Mouse (Mus musculus) forebrain, embryonic 16.5 days (tissue): ENCODE data around the gene Sik1. TPM values are rescaled to one million over a fixed set of nuclear protein-coding genes. Genes with fewer than 3 reads are reported as not detected.

Experiments used
- ATAC-seq: fragments of 200-750 bp; cut with Nextera tagmentation; 2 replicates; pipeline ENCODE4 v1.8.0; 2017; ENCODE audit warnings: mild to moderate bottlenecking, moderate library complexity
- H3K27ac ChIP-seq: fragments of 300-500 bp; sonication (generic); 2 replicates; pipeline ENCODE4 v1.5.1; 2014; ENCODE audit warnings: low read length, control low read depth
- H3K27me3 ChIP-seq: fragments of 300-500 bp; sonication (generic); replicated peaks from 2 replicates; pipeline ENCODE4 v1.6.1; 2014; ENCODE audit warnings: low read length; ENCODE audit not compliant: control insufficient read depth, insufficient read depth
- H3K36me3 ChIP-seq: fragments of 300-500 bp; sonication (generic); 2 replicates; pipeline ENCODE4 v1.6.1; 2014; ENCODE audit not compliant: control insufficient read depth, insufficient read depth
- H3K4me1 ChIP-seq: fragments of 300-500 bp; sonication (generic); replicated peaks from 2 replicates; pipeline ENCODE4 v1.6.1; 2014; ENCODE audit warnings: low read length; ENCODE audit not compliant: control insufficient read depth, insufficient read depth
- H3K4me2 ChIP-seq: fragments of 300-500 bp; sonication (generic); 2 replicates; pipeline ENCODE4 v1.6.1; 2014; ENCODE audit warnings: mild to moderate bottlenecking, low read length, control low read depth
- H3K4me3 ChIP-seq: fragments of 300-500 bp; sonication (generic); replicated peaks from 2 replicates; pipeline ENCODE4 v1.5.1; 2014; ENCODE audit warnings: mild to moderate bottlenecking, low read length, control low read depth
- H3K9ac ChIP-seq: fragments of 300-500 bp; sonication (generic); replicated peaks from 2 replicates; pipeline ENCODE4 v1.6.1; 2014; ENCODE audit warnings: low read depth, low read length, control low read depth
- H3K9me3 ChIP-seq: fragments of 300-500 bp; sonication (generic); 2 replicates; pipeline ENCODE4 v1.6.1; 2016; ENCODE audit warnings: low read length; ENCODE audit not compliant: control insufficient read depth
- WGBS: fragments of 180-500 bp; shearing (Covaris S2); extraction: QIAGEN DNeasy Blood & Tissue Kit; methylation state at CpG from one replicate; pipeline ENCODE4 v1.1.7; 2014; 5-methylcytosine and 5-hydroxymethylcytosine counted together
- polyA plus RNA-seq: library from polyadenylated mRNA; unstranded; fragments of >200 nt; fragmentation: Nextera tagmentation; extraction: Ambion mirVana; gene quantifications from 2 replicates; pipeline ENCODE4 v1.2.1, GENCODE M21; 2015

Sik1 gene
- polyA plus RNA-seq, 1 experiment from 2014 or later: 20.1 TPM

- H3K4me1 ChIP-seq: peaks cover 10% of the 10 kb centered on the region
- WGBS: 91% methylated on average over 8 of the region's 8 CpGs
- no peak overlapping the region for H3K9ac ChIP-seq
- ATAC-seq: no peak
- H3K36me3 ChIP-seq: no peaks in the 10 kb centered on the region
- no peaks in the 10 kb centered on the region for H3K9me3 ChIP-seq
- no peak overlapping the region for H3K4me3 ChIP-seq
- H3K27me3 ChIP-seq: no peaks in the 10 kb centered on the region
- H3K4me2 ChIP-seq: no peak overlapping the region
- H3K27ac ChIP-seq: no peak overlapping the region
Measured at GRCm38 (mm10) chr17:31860856-31861255, 5.3 kb upstream of the Sik1 start.

GRCm38 (mm10) chr17:31859367-31859766 is 3.8 kb upstream of the Sik1 start:
- Histone ChIP-seq H3K4me3 (no peak overlapping the region), H3K9ac (no peak overlapping the region), H3K9me3 (no peaks in the 10 kb centered on the region), H3K4me2 (no peak overlapping the region), H3K36me3 (no peaks in the 10 kb centered on the region), H3K4me1 (peaks cover 10% of the 10 kb centered on the region), H3K27me3 (no peaks in the 10 kb centered on the region), H3K27ac (no peak overlapping the region)
- WGBS: 53% methylated on average over 2 of the region's 2 CpGs
- ATAC-seq: no peak

- Histone ChIP-seq H3K27ac (no peak overlapping the region), H3K36me3 (no peaks in the 10 kb centered on the region), H3K4me2 (no peak overlapping the region), H3K4me3 (no peak overlapping the region), H3K27me3 (no peaks in the 10 kb centered on the region), H3K9ac (no peak overlapping the region), H3K9me3 (no peaks in the 10 kb centered on the region), H3K4me1 (peaks cover 13% of the 10 kb centered on the region)
- 96% methylated on average over 2 of the region's 2 CpGs for WGBS
- no peak for ATAC-seq
Measured at GRCm38 (mm10) chr17:31858786-31859185, 3.2 kb upstream of the Sik1 start.

- H3K27ac ChIP-seq: no peak overlapping the region
- H3K4me3 ChIP-seq: no peak overlapping the region
- H3K9ac ChIP-seq: no peak overlapping the region
- no peaks in the 10 kb centered on the region for H3K27me3 ChIP-seq
- peaks cover 21% of the 10 kb centered on the region for H3K4me1 ChIP-seq
- no peak overlapping the region for H3K4me2 ChIP-seq
- ATAC-seq: no peak
- 92% methylated on average over 3 of the region's 3 CpGs for WGBS
- no peaks in the 10 kb centered on the region for H3K9me3 ChIP-seq
- H3K36me3 ChIP-seq: no peaks in the 10 kb centered on the region
Measured at GRCm38 (mm10) chr17:31857903-31858426, 2.4 kb upstream of the Sik1 start.

GRCm38 (mm10) chr17:31857251-31857650 is 1.6 kb upstream of the Sik1 start:
- Histone ChIP-seq H3K36me3 (no peaks in the 10 kb centered on the region), H3K9ac (no peak overlapping the region), H3K27ac (no peak overlapping the region), H3K4me1 (peaks cover 26% of the 10 kb centered on the region), H3K4me3 (no peak overlapping the region), H3K27me3 (no peaks in the 10 kb centered on the region), H3K9me3 (no peaks in the 10 kb centered on the region), H3K4me2 (no peak overlapping the region)
- 93% methylated on average over 4 of the region's 4 CpGs for WGBS
- no peak for ATAC-seq

- H3K27ac ChIP-seq: peak overlapping the region; percentile 76
- H3K4me2 ChIP-seq: peak overlapping the region; percentile 65
- peak; percentile 21 for ATAC-seq
- H3K4me3 ChIP-seq: no peak overlapping the region; the same call in 1 of the 2 replicates
- H3K4me1 ChIP-seq: peaks cover 29% of the 10 kb centered on the region
- no peak overlapping the region for H3K9ac ChIP-seq
- H3K36me3 ChIP-seq: no peaks in the 10 kb centered on the region
- 26% methylated on average over 17 of the region's 17 CpGs for WGBS
- H3K27me3 ChIP-seq: no peaks in the 10 kb centered on the region
- H3K9me3 ChIP-seq: no peaks in the 10 kb centered on the region
Measured at GRCm38 (mm10) chr17:31856519-31857160, 1.0 kb upstream of the Sik1 start.

GRCm38 (mm10) chr17:31854770-31855596 is 621 bp downstream of the Sik1 start:
- peak overlapping the region; percentile 67 for H3K4me2 ChIP-seq
- H3K9ac ChIP-seq: peak overlapping the region; percentile 94
- peaks cover 2% of the 10 kb centered on the region for H3K36me3 ChIP-seq
- WGBS: under 1% methylated on average over 64 of the region's 73 CpGs
- H3K4me1 ChIP-seq: peaks cover 32% of the 10 kb centered on the region
- peak overlapping the region; percentile 87 for H3K4me3 ChIP-seq
- H3K27ac ChIP-seq: peak overlapping the region; percentile 84
- H3K27me3 ChIP-seq: no peaks in the 10 kb centered on the region
- ATAC-seq: peak; percentile 35
- no peaks in the 10 kb centered on the region for H3K9me3 ChIP-seq

GRCm38 (mm10) chr17:31853448-31854188 is 2.0 kb downstream of the Sik1 start:
- Histone ChIP-seq H3K9me3 (no peaks in the 10 kb centered on the region), H3K4me3 (peak overlapping the region; percentile 22), H3K9ac (no peak overlapping the region; the same call in 1 of the 2 replicates), H3K27ac (no peak overlapping the region), H3K36me3 (peaks cover 15% of the 10 kb centered on the region), H3K4me1 (peaks cover 32% of the 10 kb centered on the region), H3K4me2 (peak overlapping the region; percentile 43), H3K27me3 (no peaks in the 10 kb centered on the region)
- no peak for ATAC-seq
- WGBS: 79% methylated on average over 17 of the region's 17 CpGs
